Mouse (Mus musculus) heart, adult 2 months (tissue): Measurements from ENCODE around the gene Hist1h2ag. TPM values are rescaled to one million over a fixed set of nuclear protein-coding genes. Genes with fewer than 3 reads are reported as not detected.

Experiments
- DNase-seq, 2 experiments: peaks; one replicate each; pipeline ENCODE4 v3.0.0; 2021
- H3K27ac ChIP-seq: fragments of 200-600 bp; 2 replicates; pipeline ENCODE4 v1.8.1; 2022
- H3K27me3 ChIP-seq: fragments of 200-500 bp; 2 replicates; pipeline ENCODE4 v1.6.1; 2012; ENCODE audit warnings: mild to moderate bottlenecking, low read length, inconsistent platforms, mixed read lengths; ENCODE audit not compliant: control insufficient read depth, insufficient read depth
- H3K36me3 ChIP-seq: fragments of 200-500 bp; 2 replicates; pipeline ENCODE4 v1.6.1; 2012; ENCODE audit warnings: low read length, inconsistent platforms; ENCODE audit not compliant: control insufficient read depth, insufficient read depth
- H3K4me1 ChIP-seq: fragments of 200-500 bp; 2 replicates; pipeline ENCODE4 v1.6.1; 2011; ENCODE audit warnings: low read length; ENCODE audit not compliant: control insufficient read depth, insufficient read depth
- H3K4me3 ChIP-seq: fragments of 200-600 bp; 2 replicates; pipeline ENCODE4 v1.8.1; 2022
- H3K79me2 ChIP-seq: fragments of 200-500 bp; replicated peaks from 2 replicates; pipeline ENCODE4 v1.6.1; 2012; ENCODE audit warnings: mild to moderate bottlenecking, inconsistent platforms, low read length, moderate library complexity, mixed read lengths; ENCODE audit not compliant: control insufficient read depth, insufficient read depth
- H3K9ac ChIP-seq: fragments of 200-500 bp; 2 replicates; pipeline ENCODE4 v1.6.1; 2012; ENCODE audit warnings: low read depth, mild to moderate bottlenecking, control low read depth, inconsistent platforms, low read length, mixed read lengths
- CTCF ChIP-seq: fragments of 200-600 bp; IDR thresholded peaks from 2 replicates; pipeline ENCODE4 v1.8.1; 2022; ENCODE audit warnings: antibody characterized with exemption, mild to moderate bottlenecking, moderate library complexity
- EP300 ChIP-seq: fragments of 200-500 bp; IDR thresholded peaks from 2 replicates; pipeline ENCODE4 v1.6.1; 2011; ENCODE audit warnings: low read depth, low read length, control low read depth; ENCODE audit not compliant: insufficient read depth
- POLR2A ChIP-seq: fragments of 200-500 bp; IDR thresholded peaks from 2 replicates; pipeline ENCODE4 v1.6.1; 2011; ENCODE audit warnings: mild to moderate bottlenecking, low read depth, low read length, control low read depth; ENCODE audit not compliant: insufficient read depth
- WGBS: fragments of 180-500 bp; shearing (Covaris S2); methylation state at CpG from one replicate; pipeline ENCODE4 v1.1.7; 2018; 5-methylcytosine and 5-hydroxymethylcytosine counted together
- intact Hi-C: fragments of 180-260 bp; cut with DNase I; formaldehyde crosslinking; loops from one replicate; pipeline ENCODE4 v1.15.1; 2025
- polyA plus RNA-seq: library from polyadenylated mRNA; depleted of rRNA; stranded (reverse); fragments of >200 nt; gene quantifications from 2 replicates; pipeline ENCODE4 v1.2.3, GENCODE M21; 2012
- total RNA-seq, 2 experiments: library from RNA; stranded (reverse); gene quantifications; 2 replicates each; pipeline ENCODE4 v1.2.3; 2021

Hist1h2ag gene
- total and polyA plus RNA-seq, 3 experiments, result 1.7 to 4.3 TPM; not detected in 1

DNA sequence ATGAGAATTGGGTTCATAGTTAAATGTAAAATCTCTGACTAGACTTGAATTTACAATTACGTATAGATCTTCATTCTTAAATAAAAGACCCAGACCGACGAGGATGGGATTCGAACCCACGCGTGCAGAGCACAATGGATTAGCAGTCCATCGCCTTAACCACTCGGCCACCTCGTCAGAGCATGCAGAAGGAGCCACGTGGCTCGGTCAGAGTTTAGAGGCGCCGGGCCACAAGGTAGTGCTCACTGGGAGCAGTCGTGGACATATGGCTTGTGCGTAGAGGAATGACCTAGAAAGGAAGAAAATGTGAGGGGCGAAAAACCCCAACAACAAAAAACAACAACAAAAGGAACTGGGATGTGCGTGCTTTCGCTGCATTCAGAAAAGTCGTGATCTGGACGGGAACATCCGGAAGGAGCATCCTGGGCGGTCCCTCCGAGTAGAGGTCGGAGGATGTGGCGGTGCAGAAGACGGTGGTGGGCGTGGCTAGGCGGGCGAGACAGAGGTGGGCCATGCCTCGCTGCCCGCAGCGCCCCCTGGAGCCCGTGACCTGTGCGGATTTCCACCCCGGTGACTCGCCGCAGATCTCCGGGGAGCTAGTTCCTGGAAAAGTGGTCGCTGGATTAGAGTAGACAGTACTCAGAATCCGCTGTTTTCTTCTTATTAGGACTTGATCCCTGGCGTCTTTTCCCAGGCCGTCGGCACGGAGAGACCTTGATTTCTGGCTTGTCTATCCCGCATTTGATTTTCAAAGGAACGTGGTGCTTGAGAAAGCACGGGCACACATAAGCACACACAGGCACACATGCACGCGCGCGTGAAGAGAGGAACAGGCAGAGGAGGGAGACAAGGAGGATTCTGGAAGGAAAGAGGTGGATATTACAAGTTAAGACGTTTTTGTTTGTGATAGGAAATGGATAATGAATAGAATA, 8.1 kb upstream of the Hist1h2ag start:
- peak overlapping the region; percentile 57 for H3K27ac ChIP-seq
- under 1% methylated on average over 52 of the region's 52 CpGs for WGBS
- no peaks in the 10 kb centered on the region for H3K79me2 ChIP-seq
- H3K9ac ChIP-seq, result peak overlapping the region; percentile 26
- peak; percentile 90 to 92 for DNase-seq
- H3K4me1 ChIP-seq, result peaks cover 2% of the 10 kb centered on the region; the same call in 1 of the 2 replicates
- peak overlapping the region; percentile 53 for H3K4me3 ChIP-seq
- H3K27me3 ChIP-seq, result no peaks in the 10 kb centered on the region
- TF ChIP-seq POLR2A (peak; percentile 54; the same call in 1 of the 2 replicates), EP300 (peak; percentile 62; the same call in 1 of the 2 replicates), CTCF (peak; percentile 81)
- H3K36me3 ChIP-seq, result no peaks in the 10 kb centered on the region
- intact Hi-C loops, result no loop called here

DNA sequence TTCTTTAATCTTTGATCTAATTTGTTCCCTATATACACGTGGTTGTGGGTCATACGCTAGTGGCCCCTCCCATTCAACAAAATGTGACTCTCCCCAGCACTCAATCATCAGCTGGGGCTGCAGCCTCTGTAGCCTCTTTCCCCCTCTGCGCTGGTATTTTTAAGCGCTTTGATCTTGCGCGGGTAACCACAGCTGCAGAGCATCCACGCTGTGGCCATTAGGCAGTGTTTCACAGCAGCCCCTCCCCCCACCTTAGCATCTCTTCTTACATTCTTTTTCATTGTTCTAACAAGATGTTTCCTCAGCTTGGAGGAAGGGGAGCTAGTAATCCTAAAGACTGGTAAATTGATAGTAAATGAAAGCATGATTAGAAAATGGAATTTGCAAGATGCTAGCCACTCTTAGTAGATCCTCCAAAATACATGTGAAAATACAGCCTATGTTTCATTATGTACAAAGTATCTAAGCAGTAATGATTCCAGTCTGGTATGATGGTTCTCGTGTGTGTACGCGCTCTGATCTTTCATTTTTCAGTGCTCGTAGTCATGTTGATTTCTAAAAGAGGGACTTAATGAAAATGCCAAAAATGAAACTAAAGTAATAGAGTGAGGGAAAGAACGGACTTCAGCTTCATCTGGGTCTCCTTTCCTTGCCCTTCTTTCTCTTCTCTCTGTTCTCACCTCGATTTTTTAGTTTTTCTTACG, 7.1 kb upstream of the Hist1h2ag start:
- Histone ChIP-seq H3K9ac (peak overlapping the region; percentile 8; the same call in 1 of the 2 replicates), H3K79me2 (no peaks in the 10 kb centered on the region), H3K4me3 (peak overlapping the region; percentile 53), H3K27me3 (no peaks in the 10 kb centered on the region), H3K27ac (no peak overlapping the region), H3K36me3 (no peaks in the 10 kb centered on the region), H3K4me1 (peaks cover 2% of the 10 kb centered on the region; the same call in 1 of the 2 replicates)
- TF ChIP-seq CTCF, result no peak
- TF ChIP-seq POLR2A, result no peak
- TF ChIP-seq EP300, result no peak
- WGBS, result 1% methylated on average over 14 of the region's 14 CpGs
- DNase-seq, result no peak
- intact Hi-C loops, result loop anchor here (10.0 kb wide), 1 partner anchor 295 kb away; the partner anchor contains the start of genes Hist1h2ak, Hist1h2bn and Hist1h4k

DNA sequence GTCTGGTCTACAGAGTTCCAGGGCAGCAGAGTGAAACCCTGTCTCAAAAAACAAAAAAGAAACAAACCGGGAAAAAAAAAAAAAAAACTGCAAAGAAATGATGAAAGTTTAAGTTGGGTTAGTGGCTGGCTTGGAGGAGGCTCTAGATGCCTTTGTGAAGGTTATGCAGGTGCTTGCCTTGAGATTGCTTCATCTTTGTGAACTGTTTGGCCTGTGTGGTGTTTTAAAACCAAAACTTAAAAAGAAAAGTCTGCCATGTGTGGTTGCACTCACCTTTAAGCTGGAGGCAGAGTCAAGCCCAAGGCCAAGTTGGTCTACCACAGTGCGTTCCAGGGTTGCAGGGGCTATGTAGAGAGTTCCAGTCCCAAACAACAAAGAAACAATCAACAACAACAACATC, 6.3 kb upstream of the Hist1h2ag start:
- WGBS, result 83% methylated on average over 2 of the region's 2 CpGs

DNA sequence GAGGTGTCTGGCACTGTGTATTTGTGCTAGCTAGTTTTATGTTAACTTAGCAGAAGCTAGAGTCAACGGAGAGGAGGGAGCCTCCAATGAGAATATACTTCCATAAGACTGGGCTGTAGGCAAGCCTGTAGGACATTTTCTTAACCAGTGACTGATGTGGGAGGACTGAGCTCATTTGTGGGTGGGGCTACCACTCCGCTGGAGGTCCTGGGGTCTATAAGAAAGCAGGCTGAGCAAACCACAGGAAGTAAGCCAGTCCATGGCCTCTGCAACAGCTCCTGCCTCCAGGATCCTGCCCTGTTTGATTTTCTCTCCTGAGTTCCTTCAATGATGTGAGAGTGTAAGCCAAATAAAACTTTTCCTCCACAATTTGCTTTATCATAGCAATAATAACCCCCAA, 2.6 kb upstream of the Hist1h2ag start:
- Histone ChIP-seq H3K4me3 (no peak overlapping the region), H3K79me2 (no peaks in the 10 kb centered on the region), H3K36me3 (no peaks in the 10 kb centered on the region), H3K27ac (no peak overlapping the region), H3K4me1 (peaks cover 2% of the 10 kb centered on the region; the same call in 1 of the 2 replicates), H3K27me3 (no peaks in the 10 kb centered on the region), H3K9ac (no peak overlapping the region)
- 63% methylated on average over 2 of the region's 2 CpGs for WGBS
- no peak for TF ChIP-seq EP300
- no peak for TF ChIP-seq CTCF
- TF ChIP-seq POLR2A, result no peak
- intact Hi-C loops, result loop anchor here (10.0 kb wide), 1 partner anchor 291 kb away; the partner anchor contains the start of genes Hist1h2ak, Hist1h2bn and Hist1h4k
- DNase-seq, result no peak

More for the DNA sequence above, 6.3 kb upstream of the Hist1h2ag start:
- Histone ChIP-seq H3K4me3 (no peak overlapping the region), H3K36me3 (no peaks in the 10 kb centered on the region), H3K79me2 (no peaks in the 10 kb centered on the region), H3K9ac (no peak overlapping the region), H3K4me1 (peaks cover 2% of the 10 kb centered on the region; the same call in 1 of the 2 replicates), H3K27ac (no peak overlapping the region), H3K27me3 (no peaks in the 10 kb centered on the region)
- DNase-seq, result no peak
- TF ChIP-seq CTCF (no peak), POLR2A (no peak), EP300 (no peak)
- intact Hi-C loops, result loop anchor here (10.0 kb wide), 1 partner anchor 294 kb away; the partner anchor contains the start of genes Hist1h2ak, Hist1h2bn and Hist1h4k

- no peak overlapping the region for H3K27ac ChIP-seq
- H3K9ac ChIP-seq, result no peak overlapping the region
- intact Hi-C loops, result loop anchor here (5.0 to 10.0 kb wide), 6 partner anchors 267 to 1703 kb away; partner anchors contain the start of genes Hist1h1e, Hist1h2ak, Hist1h2bb and Hist1h2be
- no peaks in the 10 kb centered on the region for H3K36me3 ChIP-seq
- DNase-seq, result no peak
- 91% methylated on average over 6 of the region's 6 CpGs for WGBS
- no peaks in the 10 kb centered on the region; the same call in 1 of the 2 replicates for H3K4me1 ChIP-seq
- no peaks in the 10 kb centered on the region for H3K27me3 ChIP-seq
- H3K79me2 ChIP-seq, result no peaks in the 10 kb centered on the region
- H3K4me3 ChIP-seq, result no peak overlapping the region
- TF ChIP-seq POLR2A, result no peak
- no peak for TF ChIP-seq CTCF
These were observed 1.9 kb upstream of the Hist1h2ag start for GRCm38 (mm10) chr13:22044432-22045155.
